Mouse (Mus musculus) adrenal gland, postnatal 0 days (tissue): ENCODE results near the gene Pdia3. TPM values are rescaled to one million over a fixed set of nuclear protein-coding genes. Genes with fewer than 3 reads are reported as not detected.

Source experiments
- microRNA-seq: library from miRNA; unstranded; fragments of <30 nt; microRNA quantifications from one replicate; pipeline ENCODE4, GENCODE M21; 2016; ENCODE audit warnings: borderline replicate concordance; ENCODE audit not compliant: insufficient number of aligned reads
- polyA plus RNA-seq: library from polyadenylated mRNA; unstranded; fragments of >200 nt; fragmentation: Nextera tagmentation; extraction: Ambion mirVana; gene quantifications from 2 replicates; pipeline ENCODE4 v1.2.1, GENCODE M21; 2015

The Pdia3 gene
- polyA plus RNA-seq, result 392 and 541 TPM in 2 replicates

GRCm38 (mm10) chr2:121413387-121414042 lies at the start of gene Pdia3, which contains the start of gene Catsper2:
Pdia3 (plus strand) TSS chr2:121413775.
Catsper2 (minus strand) TSS chr2:121413792.

GRCm38 (mm10) chr2:121386961-121387575 lies 26.5 kb upstream of the Pdia3 start, which contains the start of gene Strc:
Strc (minus strand) TSS chr2:121387168.

GRCm38 (mm10) chr2:121444178-121444577 lies 30.6 kb downstream of the Pdia3 start, which contains the start of gene Ell3:
Ell3 (minus strand) TSS chr2:121444278.

GRCm38 (mm10) chr2:121448739-121449535 lies 35.4 kb downstream of the Pdia3 start, which contains the start of gene Serf2:
Serf2 (plus strand) TSS chr2:121449195.

GRCm38 (mm10) chr2:121452990-121453389 lies 39.4 kb downstream of the Pdia3 start, which contains the start of gene Hypk:
Hypk (plus strand) TSS chr2:121453290.

GRCm38 (mm10) chr2:121456692-121457642 lies 43.4 kb downstream of the Pdia3 start, which contains the start of gene Serinc4:
Serinc4 (minus strand) TSS chr2:121456781.

GRCm38 (mm10) chr2:121473301-121474179 lies 60.0 kb downstream of the Pdia3 start, which contains the start of gene Mfap1b:
Mfap1b (minus strand) TSS chr2:121474067.

Small RNA genes within 50 kb of the gene (microRNA-seq; reads per million reads assigned to microRNA genes)
- gene Gm22953, result not detected

Other genes with a start within 250 kb of the Pdia3 start
- gene Tubgcp4, start 243.1 kb upstream of the Pdia3 start, polyA plus RNA-seq, result 16.6 and 29.5 TPM in 2 replicates
- gene Zscan29, start 242.7 kb upstream of the Pdia3 start, polyA plus RNA-seq, result 6.4 and 9.1 TPM in 2 replicates
- 20.4 and 25.4 TPM in 2 replicates for gene Trp53bp1, start 142.4 kb upstream of the Pdia3 start, polyA plus RNA-seq
- 2.8 and 6.2 TPM in 2 replicates for gene Map1a, start 124.2 kb upstream of the Pdia3 start, polyA plus RNA-seq
- 9.3 and 11.4 TPM in 2 replicates for gene Ppip5k1, start 58.4 kb upstream of the Pdia3 start, polyA plus RNA-seq
- 6.4 and 19.6 TPM in 2 replicates for gene Ckmt1, start 56.1 kb upstream of the Pdia3 start, polyA plus RNA-seq
- gene Strc, start 26.6 kb upstream of the Pdia3 start, polyA plus RNA-seq, result not detected in 2 replicates
- 1.6 and 3.3 TPM in 2 replicates for gene Catsper2, start within 50 bp of the Pdia3 start, polyA plus RNA-seq
- gene Ell3, start 30.5 kb downstream of the Pdia3 start, polyA plus RNA-seq, result 0.43 and 1.2 TPM in 2 replicates
- gene Serf2, start 35.4 kb downstream of the Pdia3 start, polyA plus RNA-seq, result 441 and 474 TPM in 2 replicates
- gene Hypk, start 39.5 kb downstream of the Pdia3 start, polyA plus RNA-seq, result 102 and 125 TPM in 2 replicates
- 0.17 and 0.38 TPM in 2 replicates for gene Serinc4, start 43.0 kb downstream of the Pdia3 start, polyA plus RNA-seq
- gene Mfap1b, start 60.3 kb downstream of the Pdia3 start, polyA plus RNA-seq, result 45.3 and 47.8 TPM in 2 replicates
- 13.8 and 16.9 TPM in 2 replicates for gene Mfap1a, start 92.9 kb downstream of the Pdia3 start, polyA plus RNA-seq
- 2.9 and 5.0 TPM in 2 replicates for gene Wdr76, start 92.9 kb downstream of the Pdia3 start, polyA plus RNA-seq